Mouse (Mus musculus) CH12.LX (cell line): ENCODE measurements around the gene Plcz1.

ENCODE experiments used
- MAFK ChIP-seq: IDR thresholded peaks from 2 replicates; pipeline ENCODE4 v1.6.1; 2011; ENCODE audit warnings: low read length, improper control_type of control experiment; ENCODE audit not compliant: insufficient replicate concordance
- POLR2A ChIP-seq: IDR thresholded peaks from 2 replicates; pipeline ENCODE4 v1.6.1; 2011; ENCODE audit warnings: low read depth, mild to moderate bottlenecking, improper control_type of control experiment, low read length
- UBTF ChIP-seq: IDR thresholded peaks from 2 replicates; pipeline ENCODE4 v1.6.1; 2012; ENCODE audit warnings: low read depth, mild to moderate bottlenecking, inconsistent platforms, low read length, improper control_type of control experiment, moderate library complexity

- TF ChIP-seq UBTF (no peak), POLR2A (no peak), MAFK (no peak)
Measured at GRCm38 (mm10) chr6:139957531-139958241, 83.6 kb downstream of the Plcz1 start.
